Mouse (Mus musculus): ENCODE measurements around the gene Crtc1. TPM values are rescaled to one million over a fixed set of nuclear protein-coding genes. Genes with fewer than 3 reads are reported as not detected.

The Crtc1 gene
- polyA plus RNA-seq (2017; shearing (Covaris generic)) = 12.2 TPM

GRCm38 (mm10) chr8:70439055-70439847, at the start of gene Crtc1:
Gene Crtc1 (minus strand): TSS chr8:70439579.

GRCm38 (mm10) chr8:70486941-70487520, 47.7 kb upstream of the Crtc1 start, which contains the start of gene Tmem59l:
Gene Tmem59l (minus strand): TSS chr8:70487358.

GRCm38 (mm10) chr8:70476333-70477268, 37.2 kb upstream of the Crtc1 start, which contains the start of gene Klhl26:
Gene Klhl26 (minus strand): TSS chr8:70476968.

GRCm38 (mm10) chr8:70373397-70374317, 65.7 kb downstream of the Crtc1 start, which contains the start of gene Comp:
Gene Comp (plus strand): TSS chr8:70373558.

GRCm38 (mm10) chr8:70353194-70353817, 86.1 kb downstream of the Crtc1 start, which contains the start of gene Upf1:
Gene Upf1 (minus strand): TSS chr8:70353278.

Other genes with a start within 250 kb of the Crtc1 start
- 7.9 TPM for gene Slc25a42, start 227.3 kb downstream of the Crtc1 start, polyA plus RNA-seq (2017; shearing (Covaris generic))
- gene Sugp2, start 205.4 kb downstream of the Crtc1 start, polyA plus RNA-seq (2017; shearing (Covaris generic)) = 36.8 TPM
- 11.5 TPM for gene Armc6, start 205.1 kb downstream of the Crtc1 start, polyA plus RNA-seq (2017; shearing (Covaris generic))
- gene Homer3, start 156.8 kb downstream of the Crtc1 start, polyA plus RNA-seq (2017; shearing (Covaris generic)) = 2.6 TPM
- 60.5 TPM for gene Ddx49, start 137.1 kb downstream of the Crtc1 start, polyA plus RNA-seq (2017; shearing (Covaris generic))
- gene Cope, start 137.1 kb downstream of the Crtc1 start, polyA plus RNA-seq (2017; shearing (Covaris generic)) = 237 TPM
- gene Cers1, start 123.8 kb downstream of the Crtc1 start, polyA plus RNA-seq (2017; shearing (Covaris generic)) = not detected
- gene Gdf1, start 109.8 kb downstream of the Crtc1 start, polyA plus RNA-seq (2017; shearing (Covaris generic)) = 0.44 TPM
- 88.8 TPM for gene Upf1, start 86.3 kb downstream of the Crtc1 start, polyA plus RNA-seq (2017; shearing (Covaris generic))
- gene Comp, start 66.0 kb downstream of the Crtc1 start, polyA plus RNA-seq (2017; shearing (Covaris generic)) = 2.4 TPM
- gene Klhl26, start 37.4 kb upstream of the Crtc1 start, polyA plus RNA-seq (2017; shearing (Covaris generic)) = 9.8 TPM
- not detected for gene Tmem59l, start 47.8 kb upstream of the Crtc1 start, polyA plus RNA-seq (2017; shearing (Covaris generic))
- gene Crlf1, start 53.6 kb upstream of the Crtc1 start, polyA plus RNA-seq (2017; shearing (Covaris generic)) = not detected
- gene Rex1bd, start 67.2 kb upstream of the Crtc1 start, polyA plus RNA-seq (2017; shearing (Covaris generic)) = 62.7 TPM
- gene Uba52, start 71.2 kb upstream of the Crtc1 start, polyA plus RNA-seq (2017; shearing (Covaris generic)) = 1,566 TPM
- gene Fkbp8, start 88.1 kb upstream of the Crtc1 start, polyA plus RNA-seq (2017; shearing (Covaris generic)) = 382 TPM
- 67.1 TPM for gene Kxd1, start 88.4 kb upstream of the Crtc1 start, polyA plus RNA-seq (2017; shearing (Covaris generic))
- gene Ell, start 99.9 kb upstream of the Crtc1 start, polyA plus RNA-seq (2017; shearing (Covaris generic)) = 42.9 TPM
- 86.8 TPM for gene Isyna1, start 154.8 kb upstream of the Crtc1 start, polyA plus RNA-seq (2017; shearing (Covaris generic))
- 127 TPM for gene Ssbp4, start 169.3 kb upstream of the Crtc1 start, polyA plus RNA-seq (2017; shearing (Covaris generic))
- gene Lrrc25, start 176.6 kb upstream of the Crtc1 start, polyA plus RNA-seq (2017; shearing (Covaris generic)) = 0.36 TPM
- not detected for gene Gdf15, start 192.9 kb upstream of the Crtc1 start, polyA plus RNA-seq (2017; shearing (Covaris generic))
- 0.44 TPM for gene Pgpep1, start 220.8 kb upstream of the Crtc1 start, polyA plus RNA-seq (2017; shearing (Covaris generic))
- 329 TPM for gene Lsm4, start 233.7 kb upstream of the Crtc1 start, polyA plus RNA-seq (2017; shearing (Covaris generic))

Data from naive thymus-derived CD4-positive, alpha-beta T cell, adult 5 months (primary cell).